Mouse (Mus musculus) heart, embryonic 11.5 days (tissue): ENCODE measurements around the gene Mest. TPM values are rescaled to one million over a fixed set of nuclear protein-coding genes. Genes with fewer than 3 reads are reported as not detected.

Experiments
- ATAC-seq: fragments of 200-750 bp; cut with Nextera tagmentation; replicated peaks from 2 replicates; pipeline ENCODE4 v1.8.0; 2017; ENCODE audit warnings: moderate library complexity; ENCODE audit not compliant: insufficient number of reproducible peaks, low FRiP score, low TSS enrichment
- H3K27ac ChIP-seq: fragments of 300-500 bp; sonication (generic); 2 replicates; pipeline ENCODE4 v1.5.1; 2014; ENCODE audit warnings: mild to moderate bottlenecking, low read depth, low read length
- H3K27me3 ChIP-seq: fragments of 300-500 bp; sonication (generic); 2 replicates; pipeline ENCODE4 v1.6.1; 2014; ENCODE audit warnings: mild to moderate bottlenecking, low read length, mixed read lengths; ENCODE audit not compliant: control insufficient read depth, insufficient read depth
- H3K36me3 ChIP-seq: fragments of 300-500 bp; sonication (generic); 2 replicates; pipeline ENCODE4 v1.6.1; 2014; ENCODE audit warnings: mild to moderate bottlenecking, low read length, moderate library complexity, mixed read lengths; ENCODE audit not compliant: control insufficient read depth, insufficient read depth
- H3K4me1 ChIP-seq: fragments of 300-500 bp; sonication (generic); 2 replicates; pipeline ENCODE4 v1.6.1; 2014; ENCODE audit warnings: low read length; ENCODE audit not compliant: control insufficient read depth, insufficient read depth
- H3K4me2 ChIP-seq: fragments of 300-500 bp; sonication (generic); 2 replicates; pipeline ENCODE4 v1.6.1; 2014; ENCODE audit warnings: mild to moderate bottlenecking, moderate library complexity
- H3K4me3 ChIP-seq: fragments of 300-500 bp; sonication (generic); 2 replicates; pipeline ENCODE4 v1.5.1; 2014; ENCODE audit warnings: low read depth, low read length
- H3K9ac ChIP-seq: fragments of 300-500 bp; sonication (generic); 2 replicates; pipeline ENCODE4 v1.6.1; 2014; ENCODE audit warnings: mild to moderate bottlenecking, low read depth, low read length, moderate library complexity
- H3K9me3 ChIP-seq: fragments of 300-500 bp; sonication (generic); replicated peaks from 2 replicates; pipeline ENCODE4 v1.6.1; 2016; ENCODE audit warnings: low read length; ENCODE audit not compliant: control insufficient read depth
- WGBS: fragments of 180-500 bp; shearing (Covaris S2); extraction: QIAGEN DNeasy Blood & Tissue Kit; methylation state at CpG from one replicate; pipeline ENCODE4 v1.1.7; 2014; ENCODE audit not compliant: insufficient replicate concordance; 5-methylcytosine and 5-hydroxymethylcytosine counted together
- polyA plus RNA-seq: library from polyadenylated mRNA; unstranded; fragments of >200 nt; fragmentation: Nextera tagmentation; extraction: Ambion mirVana; gene quantifications from 2 replicates; pipeline ENCODE4 v1.2.1, GENCODE M21; 2014

Gene Mest
- polyA plus RNA-seq, 1 experiment from 2014 or later = 4,075 TPM

- no peaks in the 10 kb centered on the region for H3K36me3 ChIP-seq
- H3K4me3 ChIP-seq = no peak overlapping the region
- no peak overlapping the region for H3K9ac ChIP-seq
- H3K27ac ChIP-seq = peak overlapping the region; percentile 48
- ATAC-seq = no peak
- 19% methylated on average over 5 of the region's 5 CpGs for WGBS
- H3K4me2 ChIP-seq = no peak overlapping the region
- no peaks in the 10 kb centered on the region for H3K9me3 ChIP-seq
- peaks cover 24% of the 10 kb centered on the region for H3K4me1 ChIP-seq
- no peaks in the 10 kb centered on the region for H3K27me3 ChIP-seq
Observed at GRCm38 (mm10) chr6:30697464-30697863, 25.9 kb upstream of the Mest start.

- Histone ChIP-seq H3K9me3 (no peaks in the 10 kb centered on the region), H3K27me3 (no peaks in the 10 kb centered on the region), H3K4me3 (no peak overlapping the region), H3K4me2 (no peak overlapping the region), H3K9ac (no peak overlapping the region), H3K36me3 (no peaks in the 10 kb centered on the region), H3K4me1 (peaks cover 23% of the 10 kb centered on the region), H3K27ac (peak overlapping the region; percentile 48)
- ATAC-seq = no peak
- 81% methylated on average over 4 of the region's 4 CpGs for WGBS
Observed at GRCm38 (mm10) chr6:30698036-30698435, 25.3 kb upstream of the Mest start.

GRCm38 (mm10) chr6:30700182-30700581 is 23.2 kb upstream of the Mest start:
- Histone ChIP-seq H3K4me3 (no peak overlapping the region), H3K9ac (no peak overlapping the region), H3K27ac (peak overlapping the region; percentile 67), H3K4me2 (no peak overlapping the region), H3K4me1 (peaks cover 24% of the 10 kb centered on the region), H3K9me3 (no peaks in the 10 kb centered on the region), H3K27me3 (no peaks in the 10 kb centered on the region), H3K36me3 (no peaks in the 10 kb centered on the region)
- 0 out of 2 replicates have a peak, but pooled peaks have one; percentile 53 for ATAC-seq
- 47% methylated on average over 6 of the region's 6 CpGs for WGBS

GRCm38 (mm10) chr6:30702881-30703280 is 20.5 kb upstream of the Mest start:
- no peaks in the 10 kb centered on the region for H3K27me3 ChIP-seq
- 75% methylated on average over 6 of the region's 6 CpGs for WGBS
- H3K4me3 ChIP-seq = no peak overlapping the region
- ATAC-seq = no peak
- no peak overlapping the region for H3K27ac ChIP-seq
- peaks cover 19% of the 10 kb centered on the region for H3K4me1 ChIP-seq
- no peaks in the 10 kb centered on the region for H3K9me3 ChIP-seq
- H3K36me3 ChIP-seq = no peaks in the 10 kb centered on the region
- H3K4me2 ChIP-seq = no peak overlapping the region
- H3K9ac ChIP-seq = no peak overlapping the region

GRCm38 (mm10) chr6:30703476-30703875 is 19.9 kb upstream of the Mest start:
- H3K4me1 ChIP-seq = peaks cover 18% of the 10 kb centered on the region; the same call in 1 of the 2 replicates
- no peak overlapping the region for H3K9ac ChIP-seq
- no peaks in the 10 kb centered on the region for H3K36me3 ChIP-seq
- ATAC-seq = no peak
- H3K4me3 ChIP-seq = no peak overlapping the region
- H3K27ac ChIP-seq = no peak overlapping the region
- no peaks in the 10 kb centered on the region for H3K27me3 ChIP-seq
- H3K4me2 ChIP-seq = no peak overlapping the region
- no peaks in the 10 kb centered on the region for H3K9me3 ChIP-seq
- 28% methylated on average over 6 of the region's 6 CpGs for WGBS

GRCm38 (mm10) chr6:30703977-30704602 is 19.3 kb upstream of the Mest start:
- no peak overlapping the region for H3K4me3 ChIP-seq
- WGBS = 63% methylated on average over 9 of the region's 9 CpGs
- no peak overlapping the region for H3K9ac ChIP-seq
- ATAC-seq = no peak
- no peaks in the 10 kb centered on the region for H3K36me3 ChIP-seq
- H3K27me3 ChIP-seq = no peaks in the 10 kb centered on the region
- no peak overlapping the region for H3K4me2 ChIP-seq
- H3K27ac ChIP-seq = no peak overlapping the region
- no peaks in the 10 kb centered on the region for H3K9me3 ChIP-seq
- H3K4me1 ChIP-seq = peaks cover 18% of the 10 kb centered on the region; the same call in 1 of the 2 replicates

- Histone ChIP-seq H3K4me2 (no peak overlapping the region), H3K4me3 (no peak overlapping the region)
Observed at GRCm38 (mm10) chr6:30709115-30709514, 14.2 kb upstream of the Mest start.

GRCm38 (mm10) chr6:30710371-30711364 is 12.7 kb upstream of the Mest start:
- Histone ChIP-seq H3K36me3 (no peaks in the 10 kb centered on the region), H3K27me3 (no peaks in the 10 kb centered on the region), H3K9me3 (no peaks in the 10 kb centered on the region), H3K4me3 (no peak overlapping the region), H3K27ac (no peak overlapping the region), H3K4me1 (peaks cover 11% of the 10 kb centered on the region), H3K4me2 (no peak overlapping the region), H3K9ac (no peak overlapping the region)
- whole genome bisulfite sequencing = 57% methylated on average over 25 of the region's 25 CpGs
- ATAC-seq = no peak

More at GRCm38 (mm10) chr6:30709115-30709514, 14.2 kb upstream of the Mest start:
- Histone ChIP-seq H3K27ac (no peak overlapping the region), H3K27me3 (no peaks in the 10 kb centered on the region), H3K9me3 (no peaks in the 10 kb centered on the region), H3K9ac (no peak overlapping the region), H3K4me1 (peaks cover 11% of the 10 kb centered on the region), H3K36me3 (no peaks in the 10 kb centered on the region)
- 62% methylated on average over 6 of the region's 6 CpGs for WGBS
- ATAC-seq = no peak
